Mouse (Mus musculus) MN1 (cell line): ENCODE results near the gene Qtrt2.

ENCODE experiments used
- DNase-seq: peaks from one replicate; pipeline ENCODE4 v3.0.0-alpha.2; 2016; ENCODE audit warnings: low spot score

Gene Qtrt2

DNA sequence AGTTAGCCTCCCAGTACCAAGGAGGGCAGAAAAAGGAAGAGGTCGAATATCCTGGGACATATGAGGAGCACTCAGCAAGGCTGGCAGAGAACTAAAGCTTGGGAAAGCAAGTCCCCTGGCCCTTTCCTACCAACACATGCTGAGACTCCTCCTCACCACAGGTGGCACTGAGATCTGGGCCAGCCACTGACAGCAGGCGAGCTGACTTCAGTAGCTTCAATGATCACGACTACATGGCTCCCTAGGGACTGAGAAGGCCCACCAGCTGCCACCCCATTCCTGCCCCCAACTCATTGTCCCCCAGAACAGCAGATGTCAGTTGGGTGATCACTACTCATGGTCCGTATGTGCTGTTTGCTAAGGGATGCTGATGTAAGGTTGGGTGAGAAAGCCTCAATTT lies 112.0 kb downstream of the Qtrt2 start:
- DNase-seq, result no peak
